Mouse (Mus musculus) mature B cell (primary cell): ENCODE data around the gene Jund.

Experiments
- in situ Hi-C: fragments of 300-500 bp; cut with MboI; formaldehyde crosslinking; loops from 2 replicates; pipeline ENCODE4 v1.14.3; 2019

The Jund gene

DNA sequence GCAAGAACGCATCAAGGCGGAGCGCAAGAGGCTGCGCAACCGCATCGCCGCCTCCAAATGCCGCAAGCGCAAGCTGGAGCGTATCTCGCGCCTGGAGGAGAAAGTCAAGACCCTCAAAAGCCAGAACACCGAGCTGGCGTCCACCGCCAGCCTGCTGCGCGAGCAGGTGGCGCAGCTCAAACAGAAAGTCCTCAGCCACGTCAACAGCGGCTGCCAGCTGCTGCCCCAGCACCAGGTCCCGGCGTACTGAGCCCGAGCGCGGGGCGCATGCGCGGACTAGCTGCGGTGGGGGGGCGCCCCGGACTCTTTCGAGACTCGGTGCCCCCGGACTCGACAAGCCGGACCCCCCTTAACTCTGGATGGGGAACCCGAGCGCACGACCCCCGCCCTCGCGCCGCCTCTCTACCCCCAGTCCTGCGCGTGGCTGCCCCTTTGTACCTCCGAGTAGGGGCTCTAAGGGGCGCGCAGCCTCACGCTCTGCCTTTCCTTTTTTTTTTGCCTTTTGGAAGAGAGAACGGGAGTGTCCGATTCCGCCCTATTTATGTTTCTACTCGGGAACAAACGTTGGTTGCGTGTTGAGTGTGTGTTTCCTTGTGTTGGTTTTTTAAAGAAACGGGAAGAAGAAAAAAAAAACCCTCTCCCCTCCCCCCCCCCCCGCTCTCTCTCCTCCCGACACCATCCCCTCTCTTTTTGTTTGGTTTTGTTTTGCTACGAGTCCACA, 1.2 kb downstream of the Jund start:
- in situ Hi-C loops, result no loop called here

DNA sequence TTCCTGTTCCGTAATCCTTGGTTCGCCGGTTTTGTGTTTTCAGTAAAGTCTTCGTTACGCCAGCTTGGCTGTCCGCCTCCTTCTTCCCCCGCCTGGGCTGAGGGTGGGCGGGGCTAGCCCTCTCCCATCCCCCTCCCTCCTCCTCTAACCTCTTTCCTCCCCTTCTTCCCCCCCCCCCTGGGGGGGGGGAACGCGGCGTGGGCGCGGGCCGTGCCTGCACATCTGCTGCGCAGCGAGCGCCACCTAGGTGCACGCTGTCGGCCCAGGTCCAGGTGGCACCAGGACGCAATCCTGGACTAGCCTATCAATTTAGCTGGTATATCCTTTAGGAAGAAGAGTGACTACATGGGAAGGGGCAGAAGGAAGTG, 1.8 kb downstream of the Jund start:
- in situ Hi-C loops, result no loop called here

DNA sequence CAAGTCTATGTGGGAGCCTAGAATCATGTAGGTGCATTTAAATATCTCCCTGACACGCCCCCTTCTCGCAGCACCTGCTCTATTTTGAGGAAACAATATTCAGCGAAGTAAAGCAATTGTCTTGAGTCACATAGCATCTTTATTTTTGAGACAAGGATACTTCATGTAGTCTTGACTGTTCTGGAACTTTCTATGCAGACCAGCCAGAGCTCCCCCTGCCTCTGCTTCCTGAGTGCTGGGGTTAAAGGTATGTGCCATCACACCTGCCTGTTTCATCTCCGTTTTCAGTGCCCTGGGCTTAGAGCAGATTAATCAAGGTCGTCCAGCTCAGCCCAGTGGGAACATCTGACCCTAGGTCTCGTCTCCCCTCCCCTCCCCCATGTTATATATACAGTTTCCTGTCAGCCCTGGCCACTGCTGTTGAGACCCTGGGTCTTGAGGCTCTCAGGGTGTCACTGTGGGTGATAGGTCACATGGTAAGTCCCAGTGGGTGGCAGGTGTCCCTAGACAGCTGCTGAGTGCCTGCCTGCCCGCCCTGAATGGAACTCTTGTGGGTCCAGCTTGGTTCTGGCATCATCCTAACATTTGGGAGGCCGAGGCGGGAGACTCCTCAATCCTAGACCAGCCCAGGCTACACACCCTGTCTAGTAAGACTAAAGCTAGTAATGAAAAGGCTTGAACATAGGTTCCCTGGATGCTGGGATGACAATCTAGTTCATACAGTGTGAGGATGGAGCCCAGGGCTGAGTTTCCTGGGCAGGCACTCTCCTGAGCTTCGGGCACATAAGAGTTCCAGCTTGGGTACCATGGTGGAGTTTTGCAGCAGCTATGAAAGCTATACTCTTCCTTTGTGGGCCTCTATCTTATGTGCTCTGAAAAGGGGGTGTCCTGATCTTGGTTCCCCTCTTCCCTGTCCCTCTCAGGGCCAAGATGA, 2.6 kb downstream of the Jund start:
- in situ Hi-C loops, result no loop called here

DNA sequence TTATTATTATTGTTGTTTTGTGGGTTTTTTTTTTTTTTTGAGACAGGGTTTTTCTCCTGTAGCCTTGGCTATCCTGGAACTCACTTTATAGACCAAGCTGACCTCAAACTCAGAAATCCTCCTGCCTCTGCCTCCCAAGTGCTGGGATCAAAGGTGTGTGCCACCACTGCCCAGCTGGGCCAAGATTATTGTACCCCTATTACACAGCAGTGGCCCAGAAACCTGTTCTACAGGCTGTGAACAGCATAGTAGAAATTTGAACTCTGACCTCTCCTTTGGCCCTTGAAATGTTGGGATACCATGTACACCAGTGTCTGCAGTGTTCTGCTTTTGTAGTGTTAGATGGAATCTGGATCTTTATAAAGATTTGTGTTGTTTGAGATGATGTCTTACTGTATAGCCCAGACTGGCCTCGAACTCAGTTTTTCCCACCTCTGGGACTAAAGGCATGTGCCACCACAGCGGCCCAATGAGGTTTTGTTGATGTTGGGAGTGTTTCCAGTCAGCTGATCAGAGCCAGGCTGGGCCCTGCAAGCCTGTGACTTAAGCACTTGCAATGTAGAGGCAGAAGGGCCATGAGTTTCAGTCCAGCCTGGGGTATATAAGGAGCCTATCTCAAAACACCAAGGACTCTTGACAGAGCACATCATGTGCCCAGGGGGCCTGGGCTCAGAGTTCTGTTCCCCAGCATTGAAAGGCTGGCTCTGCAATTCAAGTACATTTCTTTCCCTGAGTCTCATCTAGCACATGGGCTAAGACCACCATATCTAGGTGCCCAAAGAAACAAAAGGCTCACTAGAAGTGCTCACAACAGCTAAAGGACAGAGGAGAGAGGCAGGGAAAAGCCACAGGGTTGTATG, 3.5 kb downstream of the Jund start:
- in situ Hi-C loops, result no loop called here

DNA sequence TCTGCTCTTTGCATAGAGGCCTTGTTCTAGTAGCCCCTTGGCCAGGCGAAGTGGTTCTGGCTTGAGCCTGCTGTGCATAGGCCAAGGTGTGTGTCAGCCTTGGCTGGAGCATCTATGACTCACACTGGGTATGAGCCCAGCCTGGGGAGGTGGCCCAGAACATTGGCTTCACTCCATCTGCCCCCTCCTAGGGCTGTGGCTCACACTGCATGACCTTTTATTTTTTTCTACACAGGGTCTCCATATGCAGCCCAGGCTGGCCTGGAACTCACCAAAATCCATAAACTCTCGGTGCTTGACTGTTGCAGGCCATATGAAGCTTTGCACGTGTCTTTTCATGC, 4.1 kb downstream of the Jund start:
- in situ Hi-C loops, result no loop called here

DNA sequence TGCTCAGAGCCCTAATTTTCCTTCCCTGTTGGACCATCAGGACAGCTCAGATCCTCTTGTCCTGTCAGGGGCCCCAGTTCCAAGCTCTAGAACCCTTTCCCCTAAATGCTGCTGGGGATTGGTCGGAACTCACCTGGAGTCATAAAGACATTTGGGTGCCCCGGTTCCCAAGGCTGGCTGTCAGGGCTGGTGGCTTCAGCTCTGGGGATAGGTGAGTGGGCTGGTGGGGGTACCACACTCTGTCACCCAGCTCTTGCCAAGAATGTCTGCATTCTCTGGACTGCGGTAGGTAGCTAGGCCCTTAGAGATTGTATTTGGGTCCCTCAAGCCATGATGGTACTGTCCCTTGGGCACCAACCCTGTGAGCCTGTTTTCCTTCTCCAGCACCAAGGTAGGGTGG, 4.5 kb downstream of the Jund start, which contains the start of gene Iqcn:
Gene Iqcn (plus strand): TSS at position 171 of the 400 bp plus-strand sequence.
- in situ Hi-C loops, result no loop called here

DNA sequence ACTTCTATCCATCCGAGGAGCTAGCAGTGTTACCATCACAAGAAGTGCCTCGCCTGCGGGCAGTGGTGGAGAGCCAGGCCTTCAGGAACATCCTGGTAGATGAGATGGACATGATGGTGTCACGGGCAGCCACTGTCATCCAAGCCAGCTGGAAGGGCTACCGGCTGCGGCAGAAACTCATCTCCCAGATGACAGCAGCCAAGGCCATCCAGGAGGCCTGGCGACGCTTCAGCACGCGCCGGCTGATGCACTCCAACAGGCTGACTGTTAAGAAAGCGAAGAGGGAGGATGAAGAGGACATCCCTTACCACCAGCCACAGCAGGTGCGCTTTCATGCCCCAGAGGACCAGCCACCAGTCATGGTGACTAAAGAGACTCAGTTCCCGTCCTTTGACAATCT, 9.5 kb downstream of the Jund start:
- in situ Hi-C loops, result loop anchor here (5.0 kb wide), 1 partner anchor 36 kb away; the partner anchor contains the start of gene Lsm4

DNA sequence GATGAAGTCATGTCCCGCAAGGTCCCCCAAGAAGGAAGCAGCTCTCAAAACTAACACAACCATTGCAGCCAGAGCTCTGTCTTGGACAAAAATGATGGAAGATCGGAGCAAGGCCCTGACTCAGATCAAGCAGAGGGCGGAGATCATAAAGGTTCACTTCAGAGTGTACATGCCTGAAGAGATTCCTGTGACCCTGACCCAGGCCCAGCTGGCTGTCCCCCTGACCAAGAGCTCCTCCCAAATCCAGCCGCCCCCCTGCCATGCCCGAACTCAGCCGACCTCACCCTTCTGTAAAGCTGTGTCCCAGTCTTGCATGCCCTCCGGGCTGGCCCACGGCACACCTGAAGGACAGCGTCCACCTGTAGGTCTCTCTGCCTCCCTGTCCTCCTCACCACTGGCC, 11.0 kb downstream of the Jund start:
- in situ Hi-C loops, result loop anchor here (5.0 to 10.0 kb wide), 2 partner anchors 37 to 135 kb away; partner anchors contain the start of gene Lsm4

DNA sequence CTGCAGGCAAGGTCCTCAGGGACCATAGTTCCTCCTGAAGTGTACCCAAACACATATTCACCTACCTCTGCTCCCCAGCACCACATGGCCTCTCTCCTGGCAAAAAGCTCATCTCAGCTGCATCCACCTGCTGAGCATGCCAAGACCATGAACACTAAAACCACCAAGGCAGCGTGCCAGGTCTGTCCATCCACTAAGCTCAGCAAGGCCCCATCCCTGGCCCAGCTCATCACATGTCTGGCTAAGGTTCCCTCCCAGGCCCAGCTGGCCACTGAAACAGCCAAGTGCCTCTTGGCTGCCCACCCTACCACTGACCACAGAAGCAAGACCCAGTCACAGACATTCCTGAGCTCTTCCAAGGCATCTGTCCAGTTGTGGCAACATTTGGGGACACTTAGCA, 11.5 kb downstream of the Jund start:
- in situ Hi-C loops, result loop anchor here (10.0 kb wide), 1 partner anchor 135 kb away; no protein-coding TSS in a partner anchor

DNA sequence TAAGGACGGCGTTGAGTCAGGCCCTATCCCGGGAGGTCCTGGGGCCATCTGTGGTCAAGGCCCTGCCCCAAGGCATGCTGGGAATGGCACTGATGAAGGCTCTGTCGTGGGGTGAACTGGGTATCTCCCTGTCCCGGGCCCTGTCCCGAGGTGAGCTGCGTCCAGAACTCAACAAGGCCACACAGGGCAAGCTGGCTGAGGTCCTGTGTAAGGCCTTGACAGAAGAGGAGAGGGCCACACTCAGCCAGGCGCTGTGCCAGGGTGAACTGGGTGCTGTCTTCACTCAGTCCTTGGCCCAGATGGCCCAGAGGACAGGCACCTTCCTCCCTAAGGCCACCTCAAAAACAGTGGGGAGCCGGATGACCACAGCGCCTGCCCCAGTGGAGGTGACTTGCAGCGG, 12.3 kb downstream of the Jund start:
- in situ Hi-C loops, result loop anchor here (10.0 kb wide), 1 partner anchor 134 kb away; no protein-coding TSS in a partner anchor

DNA sequence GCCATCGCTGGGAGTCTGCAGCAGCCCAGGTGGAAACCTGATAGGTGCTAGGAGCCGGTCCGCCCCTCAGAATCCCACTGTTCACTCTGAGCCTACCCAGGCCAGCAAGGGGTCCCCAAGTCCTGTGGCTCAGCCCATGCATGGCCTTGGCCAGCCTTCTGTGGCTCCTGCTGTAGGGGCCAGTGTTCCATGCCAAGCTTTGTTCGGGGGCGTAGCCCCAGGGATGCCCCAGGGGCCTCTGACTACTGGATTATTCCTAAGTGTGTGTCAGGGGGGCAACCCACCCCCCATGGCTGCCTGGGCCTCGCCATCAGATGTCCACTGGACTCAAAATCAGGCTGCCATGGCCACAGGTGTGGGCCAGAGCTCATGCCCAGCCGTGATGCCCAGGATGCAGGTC, 15.2 kb downstream of the Jund start:
- in situ Hi-C loops, result loop anchor here (10.0 kb wide), 1 partner anchor 131 kb away; no protein-coding TSS in a partner anchor

DNA sequence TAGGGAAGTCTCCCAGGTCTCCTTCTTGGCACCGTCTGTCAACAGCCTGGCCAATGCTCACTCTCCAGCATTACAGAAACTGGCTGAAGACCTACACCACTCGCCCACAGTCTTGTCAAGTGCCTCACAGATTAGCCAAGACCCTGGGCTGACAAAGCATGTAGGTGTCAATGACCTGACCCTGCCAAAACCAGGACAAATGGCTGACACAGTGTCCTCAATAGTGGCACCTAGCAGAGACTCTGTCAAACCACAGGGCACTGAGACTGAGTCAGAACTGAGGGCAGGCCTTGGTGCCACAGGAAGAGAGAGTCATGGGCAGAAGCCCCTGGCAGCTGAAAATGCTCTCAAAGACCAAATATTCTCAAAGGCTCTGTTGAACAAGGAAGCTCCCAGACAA, 16.3 kb downstream of the Jund start:
- in situ Hi-C loops, result loop anchor here (5.0 to 10.0 kb wide), 2 partner anchors 37 to 130 kb away; partner anchors contain the start of gene Rab3a

DNA sequence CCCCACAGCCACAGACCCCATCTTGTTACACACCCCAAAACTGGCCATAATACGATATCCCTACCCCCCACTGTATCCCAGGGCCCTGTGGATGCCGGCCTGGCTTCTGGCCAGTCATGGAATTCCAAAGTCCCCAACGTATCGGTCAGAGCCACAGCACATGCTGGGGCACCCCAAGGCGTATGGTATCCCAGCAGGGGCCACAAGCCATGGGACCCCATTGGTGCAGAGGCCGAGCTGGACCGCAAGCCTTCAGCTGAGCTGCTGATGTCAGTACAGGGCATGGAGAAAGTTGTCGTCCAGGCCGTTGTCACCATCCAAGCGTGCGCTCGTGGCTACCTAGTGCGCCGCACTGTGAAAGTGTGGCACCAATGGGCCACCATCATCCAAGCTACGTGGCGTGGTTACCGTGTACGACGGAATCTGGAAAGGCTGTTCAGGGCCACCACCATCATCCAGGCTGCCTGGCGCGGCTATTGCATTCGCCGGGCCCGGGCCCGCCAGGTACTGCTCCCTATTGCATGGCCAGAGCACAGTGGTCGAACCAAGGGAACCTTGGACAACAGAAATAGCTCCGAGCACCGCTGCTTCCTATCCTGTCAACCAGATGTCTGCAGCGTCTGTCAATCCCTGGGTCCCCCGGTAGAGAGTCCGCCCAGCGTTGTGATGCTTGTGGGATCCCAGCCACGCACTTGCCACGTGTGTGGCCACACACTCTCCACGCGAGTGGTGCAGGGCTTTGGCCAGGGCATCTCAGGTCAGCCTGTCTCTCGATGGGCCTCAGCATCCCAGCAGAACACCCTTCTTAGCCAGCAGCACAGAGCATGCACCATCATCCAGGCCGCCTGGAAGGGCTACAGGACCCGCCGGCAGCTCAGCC, 18.0 kb downstream of the Jund start:
- in situ Hi-C loops, result loop anchor here (5.0 to 10.0 kb wide), 2 partner anchors 36 to 128 kb away; partner anchors contain the start of gene Rab3a

DNA sequence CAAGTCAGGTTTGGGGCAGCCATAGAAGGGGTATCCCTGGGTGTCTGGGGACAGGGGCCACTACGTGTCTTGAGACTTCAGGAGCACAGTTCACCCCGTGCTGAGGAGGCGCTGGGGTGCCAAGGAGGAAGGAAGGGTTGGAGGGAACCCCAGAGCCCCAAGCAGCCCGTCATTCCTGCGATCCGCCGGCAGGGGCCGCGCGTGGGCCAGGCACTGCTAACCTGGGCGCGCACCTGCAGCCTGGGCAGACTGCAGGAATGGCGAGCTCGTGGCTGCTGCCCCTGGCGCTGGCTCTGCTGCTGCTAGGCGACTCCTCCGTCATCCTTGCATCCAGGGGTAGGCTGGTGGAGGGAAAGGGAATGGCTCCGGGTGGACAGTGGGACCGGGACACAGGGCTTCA, 19.5 kb downstream of the Jund start, which contains the start of gene Gm3336:
Gene Gm3336 (plus strand): TSS at position 247 of the 400 bp plus-strand sequence.
- in situ Hi-C loops, result loop anchor here (5.0 to 10.0 kb wide), 2 partner anchors 34 to 127 kb away; partner anchors contain the start of gene Rab3a

DNA sequence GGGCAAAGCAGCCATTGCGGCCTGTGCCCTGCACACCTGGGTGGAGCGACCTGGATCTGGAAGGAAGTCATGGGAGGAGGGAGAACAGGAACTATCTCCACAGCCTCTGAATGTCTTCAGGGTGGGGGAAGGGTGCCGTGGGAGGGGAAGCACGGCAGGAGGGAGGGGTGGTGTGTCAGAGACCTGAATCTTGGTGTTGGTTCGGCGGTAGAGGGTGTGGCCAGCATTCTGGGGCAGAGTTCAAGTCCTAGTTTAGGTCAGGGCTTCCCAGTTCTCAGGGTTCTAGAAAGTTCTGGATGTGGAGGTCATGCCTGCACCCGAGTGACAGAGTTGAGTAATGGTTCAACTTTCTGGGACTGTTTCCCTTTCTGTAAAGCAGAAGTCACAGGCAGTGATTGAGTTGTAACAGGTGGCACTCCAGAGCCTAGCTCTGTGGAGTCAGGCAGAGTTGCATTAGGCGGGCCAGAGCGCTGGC, 21.1 kb downstream of the Jund start:
- in situ Hi-C loops, result loop anchor here (5.0 to 10.0 kb wide), 2 partner anchors 32 to 125 kb away; partner anchors contain the start of gene Rab3a

DNA sequence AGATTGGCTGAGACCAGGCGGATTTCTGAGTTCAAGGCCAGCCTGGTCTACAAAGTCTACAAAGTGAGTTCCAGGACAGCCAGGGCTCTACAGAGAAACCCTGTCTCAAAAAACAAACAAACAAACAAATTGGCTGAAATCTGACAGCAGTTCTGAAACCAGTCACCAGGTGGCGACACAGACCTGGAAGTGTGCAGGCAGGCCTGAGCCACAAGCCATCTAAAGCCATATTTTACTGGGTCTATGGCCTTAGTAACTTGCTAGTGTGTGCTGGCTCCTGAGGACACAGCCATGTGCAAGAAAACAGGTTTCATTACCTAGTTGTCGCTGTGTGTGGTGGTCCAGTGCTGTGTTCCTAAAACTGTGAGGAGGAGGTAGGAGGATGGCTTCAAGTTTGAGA, 22.0 kb downstream of the Jund start:
- in situ Hi-C loops, result no loop called here

DNA sequence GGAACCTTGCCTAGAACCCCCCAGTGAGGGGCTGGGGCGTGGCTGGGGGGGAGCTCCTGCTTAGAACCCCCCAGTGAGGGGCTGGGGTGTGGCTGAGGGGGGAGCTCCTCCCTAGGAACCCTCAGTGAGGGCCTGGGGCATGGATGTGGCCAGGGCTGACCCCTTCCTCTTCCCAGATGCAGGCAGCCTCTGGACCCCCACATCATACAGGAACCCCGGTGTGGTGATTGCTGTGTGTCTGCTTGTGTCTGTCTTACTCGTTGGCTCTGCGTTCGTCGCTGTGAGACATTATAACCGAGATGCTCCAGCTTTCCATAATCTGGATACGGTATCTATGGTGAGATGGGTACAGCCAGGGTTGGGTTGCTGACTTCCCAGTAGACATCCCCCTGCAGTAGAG, 22.9 kb downstream of the Jund start:
- in situ Hi-C loops, result no loop called here

DNA sequence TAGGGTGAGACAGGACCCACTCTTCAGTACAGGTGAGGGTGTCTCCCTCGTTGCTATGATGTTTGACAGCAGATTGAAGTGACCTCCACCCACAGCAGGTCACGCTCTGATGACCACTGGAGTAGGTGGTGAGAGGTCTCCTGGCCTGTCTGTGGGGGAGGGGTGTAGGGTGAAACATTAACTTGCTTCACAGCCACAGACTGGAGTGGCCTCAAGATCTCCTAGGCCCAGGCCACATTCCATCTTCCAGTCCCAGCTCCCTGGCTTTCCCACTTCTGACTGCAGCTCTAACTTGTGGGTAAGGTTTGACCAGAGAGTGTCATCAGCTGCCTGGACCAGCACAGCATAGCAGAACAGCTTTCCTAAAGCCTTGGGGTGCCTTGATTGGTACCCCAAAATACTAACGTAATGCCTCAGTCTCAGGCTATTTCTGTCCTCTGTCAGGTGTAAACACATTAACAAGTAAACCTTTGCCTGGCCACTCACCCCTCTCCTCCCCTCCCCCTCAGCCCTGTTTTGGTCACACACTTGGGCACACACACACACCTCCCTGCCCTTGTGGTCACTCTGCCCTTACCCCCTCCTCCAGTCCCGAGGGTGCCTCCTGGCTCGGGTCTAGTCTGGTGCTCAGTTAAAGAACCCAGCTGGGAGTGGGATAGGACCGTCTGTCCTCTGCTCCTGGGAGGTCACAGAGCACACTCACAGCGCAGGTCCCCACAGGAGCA, 24.9 kb downstream of the Jund start, which contains the start of gene Pde4c:
Gene Pde4c (plus strand): TSS at position 235 of the 725 bp plus-strand sequence.
- in situ Hi-C loops, result no loop called here

DNA sequence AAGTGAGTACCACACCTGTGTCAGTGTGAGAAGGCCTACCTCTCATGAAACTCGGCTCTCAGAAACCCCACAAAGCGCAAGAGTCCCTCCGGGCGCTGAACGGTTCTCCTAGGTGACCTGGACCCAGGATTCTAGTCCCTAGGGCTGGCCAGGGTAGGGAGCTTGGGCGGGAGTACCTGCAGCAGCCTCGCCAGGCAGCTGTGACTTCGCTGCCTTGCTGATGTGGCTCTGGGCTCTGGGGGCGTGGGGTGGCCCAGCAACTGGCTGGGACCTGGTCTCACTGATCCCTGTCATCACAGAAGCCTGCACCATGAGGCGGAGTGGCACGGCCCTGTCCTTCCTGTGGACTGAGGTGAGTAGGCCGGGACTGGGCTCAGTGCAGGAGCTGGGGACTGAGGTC, 25.5 kb downstream of the Jund start:
- in situ Hi-C loops, result no loop called here
